In the genomic region with DNA sequence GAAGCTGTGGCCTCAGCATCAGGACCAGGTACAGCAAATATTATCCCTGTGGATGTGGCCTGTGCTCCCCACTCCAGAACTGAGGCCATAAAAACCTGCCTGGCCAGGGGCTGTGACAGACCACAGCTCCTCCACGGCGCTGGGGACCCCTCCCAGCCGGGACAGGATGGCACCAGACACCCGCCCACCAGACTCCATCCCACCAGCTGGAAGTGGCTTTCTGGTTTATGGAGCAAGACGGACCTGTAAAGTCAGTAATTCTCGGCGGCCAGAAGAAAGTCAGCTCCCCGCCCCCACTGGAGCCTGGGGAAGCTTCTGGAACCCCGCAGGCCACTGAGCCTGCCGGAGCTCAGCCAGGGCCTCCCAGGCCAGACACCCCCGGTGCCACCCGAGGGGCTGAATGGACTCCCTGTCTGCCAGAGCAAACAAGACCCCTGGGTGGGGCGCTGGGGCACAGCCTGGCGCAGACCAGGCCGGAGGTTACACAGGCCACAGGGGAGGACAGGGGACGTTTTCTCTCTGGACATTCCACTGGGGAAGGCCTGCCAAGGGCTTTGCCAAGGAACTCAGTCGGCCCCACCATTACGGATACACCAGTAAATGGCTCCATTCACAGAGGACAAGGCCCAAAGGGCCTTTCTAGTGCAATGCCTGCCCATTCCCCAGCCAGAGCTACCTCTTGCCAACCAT, we compare ENCODE assay signal across 9 mouse cellular contexts.
DNase-seq lines count a peak whose midpoint lies in the region; ATAC-seq and TF ChIP-seq lines count a peak whose summit lies in the region.
"Had no signal": no experiment of that assay in that cellular context is flagged by ENCODE, and none has a peak within 500 bp of the region (broad histone marks: within the 10 kb centered on the region; RNA-seq: fewer than 3 reads in every experiment).

No protein-coding gene starts in this region.

- H3K4me2 ChIP-seq in lung, postnatal 0 days (replicated peaks; ENCODE audit: low read depth, low read length): peak overlapping the region; percentile 43
- peak overlapping the region; percentile 50 for H3K4me2 ChIP-seq in embryonic facial prominence, embryonic 13.5 days
- no peak overlapping the region for H3K4me2 ChIP-seq in heart, postnatal 0 days (ENCODE audit: low read depth, low read length)
- H3K4me2 ChIP-seq in midbrain, embryonic 12.5 days (replicated peaks): peak overlapping the region; percentile 31
- H3K4me2 ChIP-seq: liver, embryonic 13.5 days had no signal

- H3K27ac ChIP-seq in lung, postnatal 0 days (ENCODE audit: low read length): peak overlapping the region; percentile 68
- peak overlapping the region; percentile 96 for H3K27ac ChIP-seq in embryonic facial prominence, embryonic 13.5 days
- peak overlapping the region; percentile 3 for H3K27ac ChIP-seq in heart, postnatal 0 days (ENCODE audit: low read depth)
- H3K27ac ChIP-seq in midbrain, embryonic 12.5 days (replicated peaks): peak overlapping the region; percentile 17; the same call in 1 of the 2 replicates
- H3K27ac ChIP-seq: liver, embryonic 13.5 days had no signal

- no peak for ATAC-seq in lung, postnatal 0 days
- ATAC-seq in embryonic facial prominence, embryonic 13.5 days (ENCODE audit: insufficient number of reproducible peaks, insufficient read depth, low FRiP score, low TSS enrichment, low read depth): peak; percentile 54
- ATAC-seq in heart, postnatal 0 days (ENCODE audit: insufficient read depth, low read depth): no peak
- peak; percentile 36; the same call in 1 of the 2 replicates for ATAC-seq in midbrain, embryonic 12.5 days (ENCODE audit: low FRiP score, low read depth)
- ATAC-seq in activated CD4-positive, CD25-positive, alpha-beta regulatory T cell, adult 4 months: no peak

- no peaks in the 10 kb centered on the region for H3K9me3 ChIP-seq in lung, postnatal 0 days (ENCODE audit: low read length)
- peaks cover 8% of the 10 kb centered on the region; the same call in 1 of the 2 replicates for H3K9me3 ChIP-seq in embryonic facial prominence, embryonic 13.5 days
- peaks cover 5% of the 10 kb centered on the region; the same call in 1 of the 2 replicates for H3K9me3 ChIP-seq in heart, postnatal 0 days (replicated peaks; ENCODE audit: control insufficient read depth, low read length)
- H3K9me3 ChIP-seq in midbrain, embryonic 12.5 days: 0 out of 2 replicates have a peak, but pooled peaks cover 9% of the 10 kb centered on the region
- H3K9me3 ChIP-seq: liver, embryonic 13.5 days had no signal

- no peak overlapping the region for H3K4me3 ChIP-seq in lung, postnatal 0 days (ENCODE audit: low read depth, low read length)
- H3K4me3 ChIP-seq in embryonic facial prominence, embryonic 13.5 days: peak overlapping the region; percentile 0; the same call in 1 of the 2 replicates
- H3K4me3 ChIP-seq in heart, postnatal 0 days (ENCODE audit: low read depth, low read length): no peak overlapping the region
- no peak overlapping the region for H3K4me3 ChIP-seq in midbrain, embryonic 12.5 days
- H3K4me3 ChIP-seq: liver, embryonic 13.5 days had no signal

- TF ChIP-seq CTCF in lung, postnatal 0 days (IDR thresholded peaks at IDR 0.05): no peak
- TF ChIP-seq CTCF in heart, postnatal 0 days (IDR thresholded peaks at IDR 0.05; ENCODE audit: low read depth): no peak

- no peaks in the 10 kb centered on the region for H3K36me3 ChIP-seq in lung, postnatal 0 days (ENCODE audit: insufficient read depth, low read length)
- no peaks in the 10 kb centered on the region for H3K36me3 ChIP-seq in embryonic facial prominence, embryonic 13.5 days
- H3K36me3 ChIP-seq in heart, postnatal 0 days (replicated peaks; ENCODE audit: control insufficient read depth, insufficient read depth, low read length): no peaks in the 10 kb centered on the region
- H3K36me3 ChIP-seq in midbrain, embryonic 12.5 days: no peaks in the 10 kb centered on the region
- H3K36me3 ChIP-seq: liver, embryonic 13.5 days had no signal

- H3K4me1 ChIP-seq in lung, postnatal 0 days (ENCODE audit: insufficient read depth, low read depth, low read length): peaks cover 31% of the 10 kb centered on the region
- H3K4me1 ChIP-seq in embryonic facial prominence, embryonic 13.5 days: peaks cover 48% of the 10 kb centered on the region
- H3K4me1 ChIP-seq in heart, postnatal 0 days (ENCODE audit: control insufficient read depth, insufficient read depth): peaks cover 19% of the 10 kb centered on the region
- H3K4me1 ChIP-seq in midbrain, embryonic 12.5 days: peaks cover 19% of the 10 kb centered on the region

- no peak overlapping the region for H3K9ac ChIP-seq in lung, postnatal 0 days (replicated peaks; ENCODE audit: low read depth)
- H3K9ac ChIP-seq in embryonic facial prominence, embryonic 13.5 days: peak overlapping the region; percentile 36; the same call in 1 of the 2 replicates
- 0 out of 2 replicates have a peak overlapping the region, but pooled peaks have one; percentile 4 for H3K9ac ChIP-seq in heart, postnatal 0 days (replicated peaks; ENCODE audit: low read depth, low read length)
- no peak overlapping the region for H3K9ac ChIP-seq in midbrain, embryonic 12.5 days (replicated peaks)
- H3K9ac ChIP-seq: liver, embryonic 13.5 days had no signal

- no peak for DNase-seq in lung, postnatal 0 days (ENCODE audit: low spot score)
- no peak for DNase-seq in lung, postnatal 14 days
- no peak for DNase-seq in heart, postnatal 0 days (ENCODE audit: low spot score)
- peak; percentile 68 to 77 for DNase-seq in layer of hippocampus, adult 18-20 months (ENCODE audit: low spot score in 2 of 2)
- DNase-seq in thymus, postnatal 14 days: no peak
- DNase-seq: liver, embryonic 13.5 days had no signal

- TF ChIP-seq EP300 in lung, postnatal 0 days (IDR thresholded peaks at IDR 0.05): no peak
- TF ChIP-seq EP300 in heart, postnatal 0 days (IDR thresholded peaks at IDR 0.05; ENCODE audit: low read depth): no peak

- H3K27me3 ChIP-seq in lung, postnatal 0 days (replicated peaks; ENCODE audit: insufficient read depth, low read length): no peaks in the 10 kb centered on the region
- H3K27me3 ChIP-seq in embryonic facial prominence, embryonic 13.5 days: no peaks in the 10 kb centered on the region
- H3K27me3 ChIP-seq in heart, postnatal 0 days (ENCODE audit: control insufficient read depth, insufficient read depth, low read length): no peaks in the 10 kb centered on the region
- peaks cover 84% of the 10 kb centered on the region for H3K27me3 ChIP-seq in midbrain, embryonic 12.5 days
- H3K27me3 ChIP-seq: liver, embryonic 13.5 days had no signal

- WGBS in lung, postnatal 0 days: 35% methylated on average over 18 of the region's 18 CpGs
- 32% methylated on average over 18 of the region's 18 CpGs for WGBS in embryonic facial prominence, embryonic 13.5 days
- 70% methylated on average over 18 of the region's 18 CpGs for WGBS in heart, postnatal 0 days
- WGBS in midbrain, embryonic 12.5 days: 39% methylated on average over 18 of the region's 18 CpGs

Comparison
In these comparisons a context has a peak if more than half of its experiments do, and no peak if none do; other contexts are left out.
1. ATAC-seq: peak in embryonic facial prominence, embryonic 13.5 days (single experiment) and midbrain, embryonic 12.5 days (single experiment); none in lung, postnatal 0 days (single experiment), heart, postnatal 0 days (single experiment) and activated CD4-positive, CD25-positive, alpha-beta regulatory T cell, adult 4 months (single experiment).
2. DNase-seq: peak in layer of hippocampus, adult 18-20 months (2 of 2); none in lung, postnatal 0 days (single experiment), lung, postnatal 14 days (single experiment), heart, postnatal 0 days (single experiment) and thymus, postnatal 14 days (single experiment).
3. H3K27ac ChIP-seq: peak in every context shown above with its lines; median percentile 96 in embryonic facial prominence, embryonic 13.5 days; 68 in lung, postnatal 0 days; 17 in midbrain, embryonic 12.5 days; 3 in heart, postnatal 0 days.
4. H3K9ac ChIP-seq: peak in embryonic facial prominence, embryonic 13.5 days (single experiment) and heart, postnatal 0 days (single experiment); none in lung, postnatal 0 days (single experiment) and midbrain, embryonic 12.5 days (single experiment).